Comparison of ENCODE assay signal across 8 mouse cellular contexts in the genomic region with DNA sequence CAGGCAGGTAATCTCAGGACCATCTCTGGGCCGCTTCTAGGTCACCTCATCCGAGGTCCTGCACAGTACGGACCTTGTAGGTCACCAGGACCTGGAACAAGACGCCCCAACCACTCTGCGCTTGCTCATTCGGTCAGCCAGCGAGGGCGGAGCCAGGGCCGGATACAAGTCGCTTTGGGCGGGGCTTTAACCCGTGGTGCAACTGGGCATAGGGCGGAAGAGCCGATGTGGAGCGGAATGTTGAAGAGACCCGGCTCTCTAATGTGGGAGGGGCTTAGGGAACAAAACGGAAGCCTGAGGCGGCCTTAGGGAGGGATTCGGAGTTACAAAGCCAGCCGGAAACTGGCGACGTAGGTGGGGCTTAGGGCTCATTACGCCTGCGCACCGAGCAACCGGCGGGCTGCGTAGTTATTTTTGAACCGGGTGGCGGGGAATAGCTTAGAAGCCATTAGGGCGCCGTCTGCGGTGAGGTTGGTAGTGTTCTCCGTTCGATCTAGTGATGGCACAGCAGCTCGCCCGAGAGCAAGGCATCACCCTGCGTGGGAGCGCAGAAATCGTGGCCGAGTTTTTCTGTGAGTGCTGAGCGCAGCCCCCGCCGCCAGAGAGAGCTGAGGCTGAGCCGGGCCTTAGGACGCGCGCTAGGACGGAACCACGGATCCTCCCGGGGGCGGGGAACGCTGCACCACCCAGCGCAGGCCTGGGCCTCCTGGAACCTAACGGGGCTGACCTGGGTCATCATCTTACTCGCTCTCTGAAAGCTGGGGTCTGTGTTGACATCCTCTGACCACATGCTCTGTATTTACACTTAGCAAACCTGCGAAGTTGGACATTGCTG. TPM values are rescaled to one million over a fixed set of nuclear protein-coding genes. Genes with fewer than 3 reads are reported as not detected.
A peak's percentile ranks its signal among the peaks of the same experiment; 100 is the strongest.
DNase-seq lines count a peak whose midpoint lies in the region; ATAC-seq lines count a peak whose summit lies in the region.

A gene (plus strand): TSS at position 363 of the 835 bp plus-strand sequence.

- under 1% methylated on average over 57 of the region's 57 CpGs for WGBS in hindbrain, embryonic 14.5 days

- DNase-seq in R1 (ENCODE audit: low read depth, low spot score), result peak; percentile 100
- DNase-seq in cerebellum, postnatal 25 days, result peak; percentile 94 to 97
- DNase-seq in frontal cortex, postnatal 25 days (ENCODE audit: low spot score in 2 of 2), result peak; percentile 88 to 93
- peak; percentile 96 for DNase-seq in hindbrain, embryonic 14.5 days (ENCODE audit: low spot score)
- DNase-seq in layer of hippocampus, postnatal 36 days, result peak; percentile 94
- peak; percentile 100 for DNase-seq in lung, postnatal 36 days
- DNase-seq in retina, postnatal 1 day, result peak; percentile 100
- DNase-seq in urinary bladder, adult 18-20 months (ENCODE audit: low spot score in 2 of 2), result peak; percentile 93 to 95

- peaks cover 15% of the 10 kb centered on the region; the same call in 1 of the 2 replicates for H3K4me1 ChIP-seq in hindbrain, embryonic 14.5 days (replicated peaks; ENCODE audit: control insufficient read depth, insufficient read depth, low read length)

- peak; percentile 99 for ATAC-seq in hindbrain, embryonic 14.5 days (ENCODE audit: low FRiP score)

- H3K9me3 ChIP-seq in hindbrain, embryonic 14.5 days (ENCODE audit: control insufficient read depth, low read length), result no peaks in the 10 kb centered on the region

- peak within 1 kb of the TSS; percentile 67 for H3K9ac ChIP-seq in hindbrain, embryonic 14.5 days

- peak within 1 kb of the TSS; percentile 85 for H3K4me2 ChIP-seq in hindbrain, embryonic 14.5 days (replicated peaks)

- H3K36me3 ChIP-seq in hindbrain, embryonic 14.5 days (replicated peaks; ENCODE audit: control insufficient read depth, insufficient read depth), result no peaks in the 10 kb centered on the region

- H3K27me3 ChIP-seq in hindbrain, embryonic 14.5 days (ENCODE audit: control insufficient read depth, insufficient read depth, low read length), result no peaks in the 10 kb centered on the region

- H3K4me3 ChIP-seq in hindbrain, embryonic 14.5 days (replicated peaks; ENCODE audit: low read length), result peak within 1 kb of the TSS; percentile 80

- H3K27ac ChIP-seq in hindbrain, embryonic 14.5 days, result peak within 1 kb of the TSS; percentile 88

RNA-seq across cellular contexts. Expression of the gene that starts here (rescaled TPM):
- polyA plus RNA-seq in hindbrain, embryonic 14.5 days (2014; fragmentation: Nextera tagmentation; extraction: Ambion mirVana), result 17.2 and 18.8 TPM in 2 replicates
- total RNA-seq in layer of hippocampus, postnatal 36 days (2021), result 1 to 10 TPM; 7.0 to 7.2 TPM

Comparison
In these comparisons a context has a peak if more than half of its experiments do, and no peak if none do; other contexts are left out.
1. Peak in every context shown above with its lines: DNase-seq, ATAC-seq, H3K4me3 ChIP-seq and H3K27ac ChIP-seq.